Mouse (Mus musculus) myocyte (in vitro differentiated cells): ENCODE measurements at regions not wholly inside any gene's neighbourhood (a gene's known extent, or its start where the extent isn't known, plus 50 kb on each side); places are given as distances from the start of the nearest gene placed in this dataset.

Experiments
- CEBPB ChIP-seq: IDR thresholded peaks from 2 replicates; pipeline ENCODE4 v1.6.1; 2011; ENCODE audit warnings: mild to moderate bottlenecking, moderate library complexity; ENCODE audit not compliant: poor library complexity, insufficient read depth, severe bottlenecking
- MAX ChIP-seq: IDR thresholded peaks from one replicate; pipeline ENCODE4 v1.6.1; 2011; ENCODE audit warnings: low read depth, mild to moderate bottlenecking, control low read depth
- MYOD1 ChIP-seq, 3 experiments: IDR thresholded peaks; one replicate each; pipeline ENCODE4 v1.6.1; 2011; ENCODE audit warnings: control low read depth in 2 of 3, low read depth in 2 of 3, mild to moderate bottlenecking in 2 of 3, moderate library complexity in 1 of 3; ENCODE audit not compliant: insufficient read length in 2 of 3, control insufficient read depth in 1 of 3
- MYOG ChIP-seq, 3 experiments: IDR thresholded peaks; one replicate each; pipeline ENCODE4 v1.6.1; 2011; ENCODE audit warnings: control low read depth in 2 of 3, low read depth in 2 of 3, mild to moderate bottlenecking in 2 of 3; ENCODE audit not compliant: insufficient read length in 2 of 3, control insufficient read depth in 1 of 3, insufficient read depth in 1 of 3
- POLR2A ChIP-seq: IDR thresholded peaks from one replicate; pipeline ENCODE4 v1.6.1; 2011; ENCODE audit warnings: low read depth, mild to moderate bottlenecking, control low read depth, moderate library complexity; ENCODE audit not compliant: insufficient read length
- SRF ChIP-seq: IDR thresholded peaks from one replicate; pipeline ENCODE4 v1.6.1; 2011; ENCODE audit warnings: low read depth; ENCODE audit not compliant: control insufficient read depth, insufficient read length
- TCF12 ChIP-seq: IDR thresholded peaks from one replicate; pipeline ENCODE4 v1.6.1; 2011; ENCODE audit warnings: mild to moderate bottlenecking, control low read depth; ENCODE audit not compliant: poor library complexity, insufficient read depth, severe bottlenecking
- USF1 ChIP-seq: IDR thresholded peaks from one replicate; pipeline ENCODE4 v1.6.1; 2011; ENCODE audit warnings: low read depth, mild to moderate bottlenecking, control low read depth, moderate library complexity

- TF ChIP-seq CEBPB (no peak), POLR2A (no peak), MAX (no peak), SRF (no peak), TCF12 (no peak), MYOG (IDR thresholded peaks at IDR 0.05; ENCODE audit: control insufficient read depth in 1 of 3, insufficient read depth in 1 of 3, insufficient read length in 2 of 3, low read depth in 2 of 3) (no peak), MYOD1 (IDR thresholded peaks at IDR 0.05; ENCODE audit: control insufficient read depth in 1 of 3, insufficient read length in 2 of 3, low read depth in 2 of 3) (no peak), USF1 (no peak)
Measured at GRCm38 (mm10) chr13:115405916-115406315, 304.2 kb upstream of the Itga1 start.
